Mouse (Mus musculus) spleen, postnatal 36 days (tissue): ENCODE measurements around the gene Cers3.

Source experiments
- DNase-seq, 2 experiments: peaks; one replicate each; pipeline ENCODE4 v3.0.0; 2022; ENCODE audit warnings: low spot score in 2 of 2, mixed read lengths in 1 of 2

The Cers3 gene

DNA sequence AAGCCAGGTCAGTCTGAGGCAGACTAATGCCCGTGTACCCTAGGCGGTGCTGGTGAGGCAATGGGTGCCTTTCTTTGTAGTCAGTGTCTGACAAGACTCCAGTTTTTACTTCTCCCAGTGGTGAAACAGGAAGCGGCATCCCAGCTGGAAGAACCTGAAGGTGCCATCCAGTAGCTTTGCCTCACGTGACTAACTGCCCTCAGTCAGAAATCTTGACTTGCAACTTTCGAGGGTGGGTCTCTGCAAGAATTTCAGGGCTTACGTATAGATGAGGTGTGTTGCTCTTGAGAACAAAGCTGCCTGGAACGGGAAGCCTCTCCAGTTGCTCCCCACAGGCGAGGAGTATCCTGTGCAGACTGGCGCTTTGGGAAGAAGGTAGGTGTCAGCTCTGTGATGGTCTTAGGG, at the start of gene Cers3:
Gene Cers3 (plus strand): TSS at position 128 of the 405 bp plus-strand sequence.
- DNase-seq, result no peak

DNA sequence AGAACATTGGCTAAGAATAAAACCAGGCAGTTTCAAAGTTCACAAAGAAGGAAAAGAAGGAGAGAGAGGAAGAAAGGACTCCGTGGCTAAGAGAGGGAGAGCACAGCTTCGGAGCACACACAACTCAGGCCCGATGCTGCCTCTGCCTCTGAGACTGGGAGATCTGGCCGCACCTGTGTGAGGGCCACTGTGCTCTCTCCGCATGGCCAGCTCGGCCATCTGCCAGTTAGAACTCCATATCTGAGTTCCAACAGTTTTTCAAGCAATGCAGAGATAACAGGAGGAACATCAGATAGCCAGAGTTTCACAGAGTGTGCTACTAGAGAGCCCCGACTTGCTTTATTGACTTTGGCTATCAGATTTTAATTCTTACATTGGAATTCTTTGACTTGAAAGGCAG, 48.8 kb upstream of the Cers3 start:
- no peak for DNase-seq

DNA sequence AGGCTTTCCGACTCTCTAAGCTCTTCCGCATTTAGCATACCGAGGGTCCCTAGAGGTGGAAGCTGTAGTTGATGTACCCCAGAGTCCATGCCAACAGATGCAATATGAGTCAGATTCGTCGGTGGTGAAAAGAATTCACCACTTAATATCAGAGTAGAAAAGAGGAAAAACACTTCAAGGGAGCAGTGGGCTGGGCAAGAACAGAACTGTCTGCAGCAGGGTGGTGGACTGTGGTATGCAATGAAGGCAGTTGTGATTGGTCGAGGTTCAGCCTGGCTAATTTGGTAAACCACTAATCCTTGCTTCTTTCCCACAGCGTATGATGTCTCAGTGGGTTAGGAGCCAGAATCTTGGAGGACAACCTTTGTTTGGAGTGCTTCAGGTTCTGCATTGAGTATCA, 40.6 kb upstream of the Cers3 start:
- no peak for DNase-seq

DNA sequence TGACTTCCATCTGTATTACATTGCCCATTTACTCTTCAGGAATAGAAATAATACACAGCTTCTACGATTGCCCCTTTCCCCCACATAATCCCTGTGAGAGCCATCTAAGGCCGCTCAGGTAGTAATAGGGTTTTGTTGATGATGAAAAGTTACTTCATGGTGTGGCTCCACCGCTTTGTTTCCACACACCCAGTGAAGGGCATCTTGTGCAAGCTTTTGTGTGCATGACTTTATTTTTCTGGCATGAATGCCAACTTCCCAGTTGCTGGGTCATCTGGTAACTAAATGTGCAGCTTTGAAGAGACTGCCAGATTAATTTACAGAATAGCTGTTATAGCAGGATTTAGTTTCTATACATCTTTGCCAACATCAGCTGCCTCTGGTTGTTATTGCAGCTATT, 38.7 kb upstream of the Cers3 start:
- no peak for DNase-seq

DNA sequence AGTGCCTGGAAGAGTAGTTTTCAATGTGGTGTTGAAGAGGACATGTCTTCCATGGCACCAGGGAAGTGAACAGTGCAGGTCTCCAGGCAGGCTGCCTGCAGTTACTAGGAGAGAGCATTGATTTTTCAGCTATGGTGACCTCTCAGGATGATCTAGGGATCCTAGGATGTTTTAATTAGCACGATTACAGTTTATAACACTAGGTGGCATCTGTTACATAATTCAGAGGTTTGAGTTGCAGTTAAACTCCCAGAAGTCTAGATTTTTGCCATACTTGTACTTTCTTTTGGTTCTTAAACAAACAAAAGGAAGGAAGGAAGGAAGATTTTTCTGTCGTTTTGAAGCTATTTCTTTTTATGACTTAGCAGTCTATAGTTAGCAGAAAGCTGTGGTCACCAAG, 32.1 kb upstream of the Cers3 start:
- no peak for DNase-seq

DNA sequence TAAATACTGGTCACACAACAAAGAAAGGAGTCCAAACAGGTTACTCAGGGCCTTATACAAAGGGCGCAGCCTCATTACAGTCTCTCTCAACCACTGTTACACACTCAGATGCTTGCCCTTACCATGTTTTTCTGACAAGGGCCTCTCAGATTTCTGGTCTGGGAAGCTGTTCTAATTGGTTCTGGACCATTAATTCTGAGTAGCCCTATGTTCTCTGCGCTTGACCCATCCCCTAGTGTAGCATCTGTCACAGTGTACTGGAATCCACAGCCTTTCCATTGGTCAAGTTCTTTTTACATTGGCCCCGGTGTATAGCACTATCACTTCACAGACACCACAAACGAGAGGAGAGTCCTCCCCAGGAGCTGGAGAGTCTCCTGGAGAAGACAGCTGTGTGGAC, 18.8 kb upstream of the Cers3 start:
- DNase-seq, result no peak

DNA sequence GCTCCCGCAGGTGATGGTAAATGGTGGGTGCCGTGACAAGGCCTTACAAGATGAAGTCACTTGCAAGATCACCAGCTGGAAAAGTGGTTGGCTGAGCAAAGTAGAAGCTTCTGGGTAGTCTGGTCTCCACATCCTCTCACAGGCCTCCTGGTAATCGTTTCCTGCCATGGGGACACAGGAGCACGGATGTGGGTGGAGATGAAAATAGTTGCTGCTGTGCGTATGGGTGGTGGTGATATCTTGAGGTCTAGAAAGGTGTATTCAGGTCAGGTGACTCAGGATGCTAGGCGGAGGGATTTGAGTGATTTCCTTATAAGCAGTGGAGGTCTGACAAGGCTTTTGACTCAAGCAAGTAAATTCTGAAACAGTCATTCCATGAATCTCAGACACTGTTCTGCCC, 18.4 kb upstream of the Cers3 start:
- no peak for DNase-seq

DNA sequence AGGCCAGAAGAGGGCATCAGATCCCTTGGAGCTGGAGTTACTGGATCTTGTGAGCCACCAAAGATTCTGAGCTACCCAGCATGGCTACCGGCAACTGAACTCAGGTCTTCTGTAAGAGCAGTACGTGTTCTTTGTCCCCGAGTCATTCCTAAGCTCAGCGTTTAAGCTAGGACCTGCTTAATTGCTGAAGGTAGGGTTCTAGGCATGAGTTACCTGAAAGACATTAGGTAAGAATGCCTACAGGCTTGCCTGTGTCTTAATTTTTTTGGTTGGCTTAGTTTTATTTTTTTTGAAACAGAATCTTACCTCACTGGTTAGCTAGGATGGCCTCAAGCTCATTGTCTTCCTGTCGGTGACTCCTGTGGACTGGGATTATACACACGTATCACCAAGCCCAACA, 15.2 kb upstream of the Cers3 start:
- no peak for DNase-seq

DNA sequence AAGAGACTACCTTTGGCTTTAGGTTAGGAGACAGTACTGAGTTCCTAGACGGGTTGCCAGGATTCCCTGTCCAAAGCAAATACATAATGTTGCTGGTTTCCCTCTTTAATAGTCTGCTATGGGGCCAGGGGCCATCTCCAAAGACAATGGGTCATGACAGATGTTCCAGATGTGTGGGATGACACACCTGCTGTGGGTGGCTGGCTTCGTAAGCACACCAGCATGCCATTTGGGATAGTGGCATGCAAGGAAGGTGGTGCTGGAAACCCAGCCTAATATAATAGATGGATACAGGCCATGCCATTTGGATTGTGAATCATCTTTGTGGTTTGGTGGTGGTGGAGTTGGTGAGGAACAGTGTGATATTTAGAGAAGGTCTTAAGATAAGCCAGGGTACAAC, 14.1 kb upstream of the Cers3 start:
- DNase-seq, result no peak

DNA sequence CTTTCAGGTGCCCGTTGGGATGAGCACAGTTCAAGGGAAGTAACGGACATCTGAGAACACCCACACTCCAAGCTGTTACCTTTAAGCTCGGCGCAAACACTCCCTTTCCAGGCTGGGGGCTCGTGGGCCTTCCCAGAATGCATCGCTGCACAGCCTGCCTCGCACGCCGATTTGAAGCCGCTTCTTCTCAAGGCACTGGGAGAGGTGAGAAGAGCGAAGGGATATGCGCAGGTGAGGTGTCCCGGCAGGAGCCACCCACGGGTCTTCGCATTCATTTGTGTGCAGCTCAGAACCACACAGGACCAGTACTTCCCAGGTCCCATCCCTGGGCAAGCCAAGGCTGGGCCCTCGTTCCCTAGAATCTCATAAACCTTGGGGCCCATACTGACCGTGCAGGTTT, 9.9 kb upstream of the Cers3 start:
- DNase-seq, result no peak

DNA sequence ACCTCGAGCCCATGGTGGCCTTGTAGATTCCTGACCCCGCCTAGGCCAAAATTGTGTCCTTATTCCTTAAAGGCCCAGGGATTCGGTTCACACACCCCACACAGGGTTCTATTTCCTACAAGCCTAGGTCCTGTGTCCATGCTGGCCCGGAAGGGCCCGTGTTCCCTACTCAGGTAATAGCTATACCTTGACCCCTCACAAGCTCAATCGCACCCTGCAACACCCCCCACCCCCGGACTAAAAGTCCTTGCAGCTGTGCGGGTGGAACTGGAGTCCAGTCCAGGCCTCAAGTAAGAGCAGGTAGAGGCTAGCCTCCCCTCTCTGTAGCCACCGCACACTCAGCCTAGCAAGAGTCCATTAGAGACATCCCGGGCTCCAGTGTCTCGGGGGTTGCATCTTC, 9.4 kb upstream of the Cers3 start:
- no peak for DNase-seq

DNA sequence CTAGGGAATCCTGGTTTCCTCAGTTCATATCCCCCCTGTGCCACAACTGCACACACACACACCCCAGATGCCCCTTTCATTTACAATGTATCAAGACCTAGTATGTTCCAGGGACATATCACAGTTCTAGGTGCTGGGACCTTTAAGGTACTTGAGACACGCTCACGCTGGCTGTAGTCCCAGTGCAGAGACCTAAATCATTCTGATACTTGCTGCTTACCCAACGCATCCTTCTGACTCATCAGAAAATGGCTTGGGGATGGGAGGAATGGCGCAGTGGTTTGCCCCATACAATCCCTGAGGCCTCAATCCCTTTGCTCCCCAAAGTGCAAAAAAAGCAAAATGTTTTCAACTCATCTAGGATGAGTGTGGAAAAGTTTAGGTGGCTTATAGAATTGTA, 8.8 kb upstream of the Cers3 start:
- DNase-seq, result no peak

DNA sequence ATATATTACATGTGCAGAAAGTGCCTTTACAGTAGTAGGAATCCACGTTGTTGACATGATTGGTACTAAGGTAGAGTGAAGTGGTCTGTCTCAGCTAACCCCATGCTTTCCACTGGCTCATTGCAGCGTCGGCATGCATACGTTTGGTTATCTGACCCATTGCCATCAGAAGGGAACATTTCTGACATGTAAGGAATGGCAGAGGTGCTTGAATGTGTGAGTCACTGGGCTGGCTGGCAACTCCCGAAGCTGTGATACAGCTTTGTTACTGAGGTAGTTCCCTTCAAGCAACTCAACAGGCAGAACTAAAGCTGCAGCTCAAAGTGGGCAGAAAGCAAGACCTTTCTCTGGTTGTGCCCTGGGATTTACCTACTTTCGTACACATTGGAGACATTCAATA, 8.3 kb upstream of the Cers3 start:
- no peak for DNase-seq

DNA sequence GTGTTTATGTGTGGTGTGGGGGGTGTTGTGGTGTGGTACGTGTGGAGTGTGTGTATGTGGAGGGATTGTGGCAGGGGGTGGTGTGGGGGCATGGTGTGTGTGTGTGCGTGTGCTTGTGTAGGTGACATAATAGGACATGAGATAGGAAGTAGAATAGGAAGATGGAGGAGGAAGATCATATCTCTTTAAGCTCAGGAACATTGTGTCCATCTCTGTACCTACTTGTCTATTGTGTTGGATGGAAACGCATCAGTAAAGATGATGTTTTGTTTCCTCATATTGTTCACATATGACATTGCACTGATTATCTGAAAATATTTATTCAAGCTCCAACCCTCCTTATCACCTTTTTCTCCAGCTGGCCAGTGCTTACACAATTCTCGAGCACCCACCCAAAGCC, 5.9 kb upstream of the Cers3 start:
- DNase-seq, result no peak

DNA sequence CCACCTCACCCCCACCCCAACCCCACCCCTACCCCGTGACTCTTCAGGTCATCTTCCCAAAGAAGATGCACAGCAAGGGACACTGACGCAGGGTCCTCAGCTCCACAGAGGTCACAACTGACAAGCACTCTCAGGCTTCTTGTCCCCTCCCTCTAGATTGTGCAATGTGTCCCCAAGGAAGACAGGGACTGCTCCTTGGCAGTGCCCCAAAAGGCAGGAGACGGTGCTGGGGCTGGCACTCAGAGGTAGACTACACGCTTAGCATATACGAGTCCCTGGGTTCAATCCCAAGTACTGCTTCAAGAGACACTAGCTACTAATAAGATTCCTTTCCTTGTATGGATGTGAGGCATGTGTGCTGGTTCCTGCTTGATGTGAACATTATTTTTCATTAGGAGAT, 2.3 kb upstream of the Cers3 start:
- no peak for DNase-seq

DNA sequence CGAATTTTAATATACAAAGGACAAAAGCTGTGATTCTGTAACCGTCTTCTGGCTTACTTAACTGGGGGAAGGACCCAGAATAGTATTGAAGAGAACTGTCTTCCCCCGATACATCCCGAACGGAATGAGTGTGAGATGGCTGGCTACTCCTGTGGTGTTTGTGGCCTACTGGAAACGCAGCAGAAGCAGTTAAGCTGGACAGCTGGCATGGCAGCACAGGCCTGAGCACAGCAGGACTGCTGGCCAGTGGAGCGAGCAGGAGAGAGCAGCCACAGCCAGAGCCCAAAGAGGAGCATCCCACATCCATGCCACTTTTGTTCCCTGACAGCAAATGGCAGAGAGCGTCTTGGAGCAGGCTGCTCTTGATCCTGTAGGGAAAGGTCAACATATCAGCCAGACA, 1.9 kb upstream of the Cers3 start:
- no peak for DNase-seq

DNA sequence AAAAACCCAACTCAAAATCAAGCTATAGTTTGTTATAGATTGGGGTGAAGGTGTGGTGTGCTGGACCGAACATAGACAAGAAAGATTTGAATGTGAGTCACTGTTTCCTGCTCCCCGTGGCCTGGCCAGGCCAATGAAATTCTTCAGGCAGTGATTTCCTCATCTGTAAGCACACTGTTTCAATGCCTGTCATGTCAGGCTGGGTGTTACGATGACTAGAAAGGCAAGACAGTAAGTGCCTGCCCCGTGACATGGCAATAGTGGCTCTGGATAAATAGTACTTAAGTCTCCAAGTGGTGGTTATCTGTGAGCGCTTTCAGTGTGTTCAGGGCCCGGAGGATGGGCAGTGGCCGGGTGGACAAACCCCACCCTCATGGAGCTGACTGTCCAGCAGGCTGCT, 3.7 kb downstream of the Cers3 start:
- no peak for DNase-seq

DNA sequence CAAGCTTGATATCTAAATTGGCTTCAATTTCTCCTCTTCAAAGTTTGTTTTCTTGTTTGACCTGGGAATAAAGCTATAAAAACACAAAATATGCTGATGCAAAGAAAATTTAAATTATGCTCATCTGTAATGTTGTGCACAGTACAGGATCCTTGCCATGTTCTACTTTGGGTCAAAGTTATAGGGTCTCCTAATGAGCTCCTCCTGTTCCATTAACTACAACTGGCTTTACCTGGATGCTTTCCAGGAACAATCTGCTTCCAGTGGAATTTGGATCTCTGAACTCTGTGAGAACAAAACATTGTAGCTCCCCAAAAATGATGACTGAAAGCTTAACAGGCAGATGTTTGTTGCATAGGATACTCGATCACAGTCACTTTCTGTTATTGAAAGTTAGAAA, 6.7 kb downstream of the Cers3 start:
- DNase-seq, result no peak

DNA sequence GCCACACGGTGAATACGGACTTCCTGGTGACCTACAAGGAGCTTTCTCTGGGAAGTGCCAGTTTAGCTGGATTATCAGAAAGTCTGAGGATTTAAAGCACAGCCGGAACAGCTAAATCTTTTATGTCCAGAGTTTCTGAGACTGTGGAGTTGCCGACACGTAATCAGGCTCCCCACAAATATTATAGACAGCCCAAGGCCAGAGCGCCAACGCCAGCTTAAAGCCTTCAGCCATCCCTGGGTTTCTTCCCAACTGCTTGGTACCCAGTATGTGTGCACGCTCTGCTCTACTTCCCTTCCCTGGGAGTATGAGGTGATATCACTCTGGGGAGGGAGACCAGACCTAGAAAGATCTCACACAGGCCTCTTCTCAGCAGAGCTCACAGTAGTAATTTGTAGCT, 10.5 kb downstream of the Cers3 start:
- DNase-seq, result no peak

DNA sequence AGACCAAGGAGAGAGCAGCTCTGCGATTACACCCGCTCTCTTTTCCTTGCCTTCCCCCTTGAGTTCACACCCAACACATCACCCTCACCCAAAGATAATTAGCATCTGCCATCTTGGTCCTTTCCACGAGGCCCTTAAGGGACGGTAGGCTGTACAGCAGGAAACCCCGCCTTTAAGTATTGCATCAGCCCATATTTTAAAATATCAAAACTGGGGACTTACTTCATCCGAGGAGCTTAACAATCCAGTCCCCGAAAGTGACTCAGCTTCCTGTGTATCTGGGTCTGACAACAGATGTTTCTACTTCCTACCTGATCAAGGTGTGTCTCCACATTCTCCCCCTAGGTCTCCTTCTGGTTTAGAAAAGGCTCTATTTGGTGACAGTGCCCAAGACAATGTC, 12.3 kb downstream of the Cers3 start:
- DNase-seq, result no peak

DNA sequence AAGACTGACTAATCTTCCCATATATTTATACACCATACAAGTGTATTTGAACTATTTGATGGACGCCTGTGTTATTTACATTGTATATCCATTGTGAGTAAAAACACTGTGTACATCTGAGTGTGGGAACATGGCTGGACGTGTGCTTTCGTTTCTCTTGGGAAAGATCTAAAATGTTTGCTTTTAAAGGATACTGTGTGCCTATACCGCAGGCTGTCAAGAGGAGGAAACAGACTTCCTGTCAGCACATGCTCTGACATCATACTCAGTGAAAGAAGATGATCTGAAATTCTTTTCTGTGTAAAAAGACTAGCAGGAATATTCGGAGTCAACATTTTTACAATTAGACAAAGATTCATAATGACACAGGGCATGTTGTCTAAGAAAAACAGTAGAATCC, 26.6 kb downstream of the Cers3 start:
- DNase-seq, result no peak

DNA sequence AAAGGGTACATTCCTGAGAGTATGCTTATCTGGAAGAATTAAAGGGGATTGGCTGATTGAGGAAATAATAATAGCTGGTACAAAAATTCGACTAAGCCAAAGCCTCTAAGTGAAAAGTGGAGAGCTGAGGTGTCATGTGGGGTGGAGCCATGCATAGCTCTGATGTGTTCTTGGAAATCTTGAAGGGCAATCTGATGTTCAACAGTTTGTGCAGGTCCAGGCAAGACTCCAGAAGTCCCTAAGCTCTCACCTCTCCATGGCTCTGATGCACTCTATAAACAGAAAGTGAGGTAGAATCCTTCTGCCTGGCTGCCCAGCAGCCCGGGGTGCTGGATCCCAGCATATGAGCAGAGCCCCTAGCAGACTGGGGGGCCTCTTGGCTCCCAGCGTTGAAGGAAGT, 27.4 kb downstream of the Cers3 start:
- DNase-seq, result no peak

DNA sequence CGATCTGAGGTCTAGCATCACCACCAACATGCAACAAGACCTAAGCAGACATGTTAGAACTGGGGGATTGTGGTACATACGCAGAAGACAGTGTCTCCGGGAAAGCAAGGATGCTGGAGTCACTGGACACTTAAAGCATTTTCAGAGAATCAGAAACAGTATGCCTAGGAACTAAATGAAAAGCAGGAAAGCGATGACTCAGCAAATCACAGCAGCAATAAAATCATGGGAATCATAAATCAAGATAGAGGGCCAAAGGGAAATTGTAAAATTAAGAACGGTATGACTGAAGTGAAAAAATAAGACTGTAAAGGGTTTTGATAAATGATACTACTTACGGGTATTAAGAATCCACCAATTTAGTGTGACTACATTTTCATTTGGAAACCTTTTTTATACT, 27.9 kb downstream of the Cers3 start:
- DNase-seq, result no peak

DNA sequence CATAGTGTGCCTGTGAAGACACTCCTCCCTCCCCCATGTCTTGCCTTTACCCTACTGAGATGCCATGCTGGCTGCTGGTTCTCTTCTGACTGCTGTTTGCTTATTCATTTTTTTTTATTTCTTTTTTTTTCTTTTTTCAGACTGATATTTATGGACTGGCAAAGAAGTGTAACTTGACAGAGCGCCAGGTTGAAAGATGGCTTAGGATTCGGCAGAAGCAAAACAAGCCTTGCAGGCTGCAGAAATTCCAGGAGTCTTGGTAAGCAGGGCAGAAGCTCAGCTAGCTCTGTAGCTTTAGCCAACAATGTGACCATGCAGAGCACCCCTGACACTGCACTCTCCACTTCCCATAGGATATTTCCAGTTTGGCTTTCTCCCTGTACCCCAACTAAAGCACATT, 36.1 kb downstream of the Cers3 start:
- DNase-seq, result no peak
